Mouse (Mus musculus) common myeloid progenitor, adult 5-6 weeks (primary cell): Measurements from ENCODE around the gene Spocd1. TPM values are rescaled to one million over a fixed set of nuclear protein-coding genes. Genes with fewer than 3 reads are reported as not detected.

Experiments used
- ATAC-seq: replicated peaks from 2 replicates; pipeline ENCODE4 v1.8.0; 2016; ENCODE audit warnings: low read depth, mild to moderate bottlenecking, moderate TSS enrichment, inconsistent platforms; ENCODE audit not compliant: poor library complexity, severe bottlenecking
- total RNA-seq: library from RNA; stranded (forward); fragments of 200-1000, 187-1606 nt; gene quantifications from 2 replicates; pipeline ENCODE4 v1.2.3, GENCODE M21; 2017

The Spocd1 gene
- total RNA-seq, 1 experiment from 2014 or later: 0.05 TPM

DNA sequence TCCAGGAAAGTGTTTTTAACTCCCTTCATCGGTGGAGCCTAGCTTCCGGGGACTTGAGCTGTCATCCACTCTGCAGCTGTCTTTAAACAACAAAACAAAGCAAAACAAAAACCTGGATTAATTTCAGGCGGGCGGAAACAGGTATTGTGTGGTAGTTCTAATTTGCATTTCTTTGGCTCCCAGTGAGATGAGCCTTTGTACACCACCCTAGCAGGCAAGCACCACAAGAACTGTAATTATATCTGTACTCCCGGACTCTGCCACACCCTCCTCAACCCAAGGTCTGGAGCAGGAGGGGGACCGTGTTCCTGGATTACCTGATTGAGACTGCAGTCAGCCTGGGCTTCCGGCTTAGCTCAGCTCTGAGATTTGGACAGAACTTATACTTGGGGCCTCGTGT lies 41.1 kb downstream of the Spocd1 start:
- no peak for ATAC-seq

DNA sequence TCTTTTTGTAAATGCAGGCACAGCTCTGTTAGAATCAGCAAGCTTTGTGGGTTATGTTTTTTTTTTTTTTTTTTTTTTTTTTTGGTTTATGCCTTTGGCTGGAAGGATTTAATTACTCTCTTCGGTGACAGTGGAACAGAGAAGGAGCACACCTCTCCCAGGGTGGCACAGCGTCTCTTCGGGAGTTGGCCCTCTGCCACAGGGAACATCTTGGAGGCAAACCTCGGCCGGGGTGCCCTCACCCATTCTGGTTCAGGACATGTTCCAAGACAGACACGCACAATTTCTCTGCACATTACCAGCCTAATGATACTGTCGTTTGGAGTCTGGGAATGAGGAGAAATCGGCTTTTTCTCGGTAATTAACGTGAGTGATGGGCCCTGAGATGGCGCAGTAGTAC lies 41.8 kb downstream of the Spocd1 start:
- no peak for ATAC-seq

DNA sequence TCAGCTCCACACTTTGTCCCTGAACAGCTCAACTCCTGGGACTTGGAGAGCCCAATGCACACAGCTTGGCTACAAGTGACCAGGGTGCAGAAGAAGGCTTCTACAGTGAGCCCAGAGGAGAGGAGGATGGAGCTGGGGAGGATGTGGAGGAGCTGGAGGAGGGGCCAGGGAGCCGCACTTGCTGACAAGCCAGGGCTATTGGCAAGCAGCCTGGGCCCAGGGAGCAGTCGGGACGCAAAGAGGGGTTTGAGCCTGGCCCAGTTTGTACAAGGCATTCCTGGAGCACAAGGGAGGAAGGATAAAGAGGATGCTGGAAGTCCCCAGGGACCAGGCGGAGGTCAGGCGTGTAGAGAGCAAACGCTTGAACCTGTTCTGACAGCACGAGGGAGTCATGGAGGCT lies 42.9 kb downstream of the Spocd1 start:
- ATAC-seq: no peak

DNA sequence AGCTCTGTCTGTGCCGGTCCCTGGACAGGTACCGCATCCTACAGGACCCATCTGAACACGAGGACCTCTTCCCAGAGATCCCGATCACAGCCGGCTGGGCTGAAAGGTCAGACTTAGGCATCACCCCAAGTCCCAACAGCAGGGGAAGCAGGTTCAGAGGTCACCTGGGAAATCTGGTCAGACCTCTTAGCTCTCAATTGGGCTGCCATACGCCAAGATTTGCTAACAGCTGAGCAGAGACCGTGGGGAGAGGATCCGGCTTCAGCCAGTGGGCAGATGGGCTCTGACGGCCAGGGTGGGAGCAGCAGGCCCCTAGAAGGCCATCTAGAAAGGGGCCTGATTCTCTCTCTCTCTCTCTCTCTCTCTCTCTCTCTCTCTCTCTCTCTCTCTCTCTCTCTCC lies 45.2 kb downstream of the Spocd1 start:
- no peak for ATAC-seq

DNA sequence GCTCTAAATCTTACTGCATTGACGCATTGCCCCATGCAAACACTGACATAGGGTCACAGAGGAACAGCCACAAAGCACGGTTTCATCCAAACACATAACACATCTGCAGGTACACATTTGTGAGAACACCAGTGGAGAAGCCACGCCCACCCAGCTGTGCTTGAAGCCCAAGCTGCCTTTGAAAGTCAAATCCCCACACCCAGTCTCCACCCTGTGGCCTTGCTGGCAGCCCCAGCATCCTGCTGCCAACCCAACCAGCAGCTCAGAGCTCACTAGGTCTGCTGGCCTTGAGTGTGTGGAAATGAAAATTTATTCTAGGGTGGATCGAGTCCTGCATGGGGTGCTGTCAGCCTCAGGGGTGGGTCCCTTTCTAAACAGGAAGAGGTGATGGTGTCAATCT lies 48.2 kb downstream of the Spocd1 start:
- ATAC-seq: no peak

DNA sequence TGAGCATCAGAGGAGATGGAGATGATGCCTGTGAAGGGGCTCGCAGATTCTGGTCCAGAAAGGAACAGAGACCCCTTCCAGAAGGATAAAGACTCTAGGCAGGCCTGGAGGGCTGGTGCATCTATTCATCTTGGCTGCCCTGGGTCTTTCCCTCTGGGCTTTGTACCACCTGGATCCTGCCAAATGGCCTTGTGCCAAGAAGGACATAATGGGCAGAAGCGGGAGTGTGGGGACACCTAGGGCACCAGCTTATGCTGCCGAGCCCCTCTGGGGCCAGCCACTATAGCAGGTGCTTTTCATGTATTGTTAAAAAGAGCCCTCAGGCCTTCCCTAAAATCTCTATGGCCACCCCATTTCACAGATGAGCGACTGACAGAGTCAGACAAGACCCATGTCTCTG lies 49.2 kb downstream of the Spocd1 start:
- ATAC-seq: no peak

DNA sequence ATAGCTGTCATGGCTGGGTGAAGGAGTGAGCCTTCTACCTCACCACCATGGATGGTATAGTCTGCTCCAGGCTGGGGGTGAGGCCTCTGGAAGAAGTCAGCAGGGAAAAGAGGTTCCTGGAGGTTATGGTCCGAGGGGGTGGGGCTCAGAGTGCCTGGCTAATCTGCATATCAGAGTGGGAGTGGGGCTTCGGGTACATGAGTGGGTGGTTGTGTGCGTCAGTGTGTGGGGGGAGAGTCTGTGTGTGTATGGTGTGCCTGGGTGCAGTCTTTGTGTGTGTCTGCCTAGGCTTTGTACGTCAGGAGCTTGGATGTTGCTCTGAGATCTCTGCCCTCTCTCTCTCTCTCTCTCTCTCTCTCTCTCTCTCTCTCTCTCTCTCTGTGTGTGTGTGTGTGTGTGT lies 49.9 kb downstream of the Spocd1 start:
- ATAC-seq: no peak

DNA sequence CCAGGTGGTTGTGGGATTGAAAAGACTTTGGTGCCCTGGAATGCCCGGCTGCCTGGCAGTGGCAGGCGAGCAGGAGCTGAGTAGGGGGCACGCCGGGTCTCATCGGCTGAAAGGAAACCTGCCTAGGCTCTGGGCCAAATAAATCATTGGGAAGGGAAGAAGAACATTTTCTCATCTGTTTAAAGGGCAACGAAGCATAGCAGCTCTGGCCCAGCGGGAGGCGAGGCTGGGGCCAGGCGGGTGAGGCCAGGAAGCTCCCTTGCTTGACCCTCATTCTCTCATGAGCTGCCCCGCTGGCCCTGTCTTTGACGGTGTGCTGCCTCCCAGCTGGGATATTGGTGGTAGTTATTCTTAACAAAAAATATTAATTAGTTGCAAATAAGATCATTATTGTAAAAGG lies 52.6 kb downstream of the Spocd1 start:
- no peak for ATAC-seq

DNA sequence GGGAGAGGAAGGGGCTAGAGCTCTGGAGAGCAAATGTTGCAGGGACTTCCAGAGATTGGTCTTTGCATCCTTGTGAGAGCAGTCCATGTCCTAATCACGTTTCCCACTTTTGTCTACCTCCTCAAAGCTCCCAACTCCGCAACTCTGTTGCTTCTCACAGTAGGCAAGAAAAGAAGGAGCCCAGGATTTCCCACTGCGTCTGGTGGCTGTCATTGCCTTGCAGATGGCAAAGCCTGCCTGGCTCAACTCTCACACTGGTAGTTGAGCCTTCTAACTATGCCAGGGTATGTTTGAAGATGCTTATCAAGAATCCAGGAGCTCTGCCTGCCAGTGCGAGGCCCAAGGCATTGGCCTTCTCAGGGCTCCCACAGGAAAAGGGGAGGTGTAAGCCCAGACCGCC lies 54.0 kb downstream of the Spocd1 start:
- no peak for ATAC-seq

DNA sequence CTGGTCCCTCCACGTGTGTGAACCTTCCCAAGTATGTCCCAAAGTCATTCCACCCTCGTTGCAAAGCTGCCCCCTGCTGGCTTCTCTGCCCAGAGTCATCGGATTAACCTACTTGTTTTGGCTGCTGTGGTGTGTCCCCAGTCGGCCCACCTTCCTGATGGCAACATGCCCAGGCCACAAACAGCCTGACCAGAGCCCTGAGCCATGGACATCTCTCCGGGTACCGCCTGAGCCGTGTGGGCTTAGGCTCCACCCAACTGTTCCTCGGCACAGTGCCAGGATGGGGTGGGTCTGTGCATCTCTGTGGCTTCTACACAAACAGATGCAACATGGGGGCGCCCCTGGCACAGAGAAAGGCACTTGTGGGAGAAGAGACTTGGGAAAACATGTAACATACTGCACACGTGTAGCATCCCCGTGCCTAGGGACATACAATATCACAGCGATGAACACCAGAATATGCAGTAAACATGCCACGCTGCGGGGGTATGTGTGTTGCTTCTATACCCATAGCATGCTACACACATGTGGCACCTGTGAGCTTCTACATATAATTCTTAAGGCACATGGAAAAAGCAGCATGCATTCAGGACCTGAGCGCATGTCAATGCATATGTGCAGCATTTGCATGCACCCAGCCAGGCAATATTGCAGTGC lies 54.8 kb downstream of the Spocd1 start:
- peak; percentile 26; the same call in 1 of the 2 replicates for ATAC-seq

DNA sequence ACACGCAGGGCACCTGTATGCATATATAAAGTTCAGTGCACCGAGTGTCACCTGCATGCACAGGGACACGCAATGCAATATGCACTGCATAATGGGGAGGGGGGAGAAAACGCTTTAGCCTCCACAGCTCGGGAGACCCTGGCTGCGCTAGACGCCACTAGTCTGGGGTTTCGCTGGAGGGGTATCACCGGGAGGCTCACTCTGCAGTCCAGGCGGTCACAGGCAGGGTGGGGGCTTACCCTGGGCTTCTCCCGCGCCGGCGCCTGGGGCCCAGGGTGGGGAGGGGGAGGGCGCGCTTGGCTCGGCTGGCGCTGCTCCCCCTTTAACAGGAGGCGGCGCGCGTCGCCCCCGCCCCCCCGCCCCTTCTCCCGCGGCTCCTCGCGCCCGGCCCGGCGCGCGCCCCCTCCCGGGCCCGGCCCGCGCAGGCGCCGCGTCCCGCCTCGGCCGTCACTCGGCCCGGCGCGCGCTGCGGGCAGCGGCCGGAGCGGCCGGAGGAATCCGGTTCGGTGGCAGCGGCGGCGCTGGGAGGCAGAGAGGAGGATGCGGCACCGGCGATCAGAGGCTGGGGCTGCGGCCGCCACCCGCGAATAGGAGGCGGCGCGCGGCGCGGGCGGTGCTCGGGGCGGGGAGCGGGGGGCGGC lies 55.5 kb downstream of the Spocd1 start, which contains the start of gene Adgrb2:
Gene Adgrb2, plus strand, starts transcription at position 450 of the 641 bp plus-strand sequence.
- ATAC-seq: no peak

DNA sequence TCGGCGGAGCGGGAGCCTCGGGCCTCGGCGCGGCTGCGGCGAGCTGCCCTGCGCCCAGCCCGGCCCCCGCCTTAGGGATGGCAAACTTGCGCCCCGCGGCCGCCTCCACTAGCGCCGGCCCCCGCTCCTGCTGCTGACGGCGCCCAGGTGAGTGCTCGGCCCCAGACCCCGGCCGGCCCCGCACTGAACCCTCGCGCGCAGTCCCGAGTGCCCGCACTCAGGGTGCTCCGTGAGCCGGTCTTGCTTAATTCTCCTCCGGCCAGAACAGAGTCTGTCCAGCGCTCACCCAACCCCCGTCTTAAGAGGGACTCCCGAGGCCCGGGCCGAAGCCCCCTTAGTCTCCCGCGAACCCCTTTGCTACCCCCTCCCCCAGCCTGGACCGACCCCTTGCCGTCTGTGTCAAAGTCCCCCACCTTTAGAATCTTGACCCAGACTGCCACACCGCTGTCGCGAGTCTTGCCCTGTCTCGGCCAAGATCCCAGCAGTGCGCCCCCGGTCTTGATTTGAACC lies 56.2 kb downstream of the Spocd1 start:
- no peak for ATAC-seq

DNA sequence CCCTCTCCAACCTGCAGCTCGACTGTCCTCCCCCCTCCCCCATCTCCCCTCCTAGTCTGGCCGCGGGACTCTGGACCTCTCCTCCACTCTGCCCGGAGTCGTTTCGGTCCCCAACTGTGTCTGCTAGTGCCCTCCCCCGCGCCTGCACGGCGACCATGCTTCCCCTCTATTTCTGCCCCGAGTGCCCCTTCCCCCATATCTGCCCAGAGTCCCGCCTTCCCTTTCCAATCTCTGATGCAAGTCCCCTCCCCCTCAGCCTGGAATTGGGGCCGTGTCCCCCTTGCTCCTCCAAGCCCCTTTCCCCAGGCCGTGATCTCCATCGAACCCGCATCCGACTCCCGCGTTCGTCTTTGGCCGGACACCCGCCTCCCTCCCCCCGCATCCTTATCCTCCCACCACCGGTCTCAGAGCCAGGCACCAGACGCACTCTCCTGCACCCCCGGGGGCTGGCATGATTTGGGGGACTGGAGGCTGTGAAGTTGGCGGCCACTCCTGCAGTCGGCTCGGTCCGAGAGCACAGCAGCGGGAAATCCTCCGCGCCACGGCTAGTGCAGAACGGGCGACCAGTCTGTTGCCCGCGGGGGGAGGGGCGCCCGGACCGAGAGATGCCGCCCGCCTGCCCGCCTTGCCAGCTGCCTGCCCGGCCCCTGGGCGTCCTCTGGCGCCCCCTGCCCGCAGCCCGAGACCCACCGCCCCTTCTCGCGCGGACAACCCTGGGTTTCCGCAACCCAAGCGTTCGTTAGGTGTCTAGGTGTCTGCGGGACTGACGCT lies 56.8 kb downstream of the Spocd1 start:
- ATAC-seq: no peak; the same call in 1 of the 2 replicates

DNA sequence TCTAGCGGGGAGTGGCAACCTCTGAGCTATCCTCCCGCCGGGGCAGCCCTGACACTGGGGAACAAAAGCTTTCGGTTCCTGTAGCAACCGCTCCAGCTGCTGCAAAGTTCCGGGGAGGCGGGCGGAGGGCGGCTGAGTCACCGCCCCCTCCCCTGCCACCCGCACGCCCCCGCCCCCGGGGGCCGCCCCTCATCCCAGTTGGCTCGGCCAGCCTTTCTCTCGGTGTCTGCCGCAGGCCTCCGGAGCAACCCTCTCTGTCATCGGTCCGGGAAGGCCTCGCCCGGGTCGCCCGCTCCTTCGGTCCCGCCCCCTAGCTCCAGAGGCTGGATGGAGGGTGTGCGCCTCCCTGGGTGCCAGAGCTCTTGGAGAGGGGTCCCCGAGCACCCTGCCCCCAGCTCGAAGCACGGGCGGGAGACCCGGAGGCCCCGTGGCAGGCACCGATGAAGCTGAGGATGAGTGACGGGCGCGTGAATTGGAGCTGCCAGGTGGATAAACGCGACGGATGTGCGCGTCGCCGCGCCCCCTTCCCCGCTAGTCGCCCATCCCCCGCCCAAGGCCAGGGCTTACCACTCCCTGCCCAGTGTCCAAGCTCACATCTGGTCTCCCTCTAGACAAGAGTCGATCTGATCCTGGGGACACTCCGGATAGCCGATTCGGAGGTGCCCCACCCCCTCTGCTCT lies 58.9 kb downstream of the Spocd1 start:
- peak; percentile 54 for ATAC-seq

DNA sequence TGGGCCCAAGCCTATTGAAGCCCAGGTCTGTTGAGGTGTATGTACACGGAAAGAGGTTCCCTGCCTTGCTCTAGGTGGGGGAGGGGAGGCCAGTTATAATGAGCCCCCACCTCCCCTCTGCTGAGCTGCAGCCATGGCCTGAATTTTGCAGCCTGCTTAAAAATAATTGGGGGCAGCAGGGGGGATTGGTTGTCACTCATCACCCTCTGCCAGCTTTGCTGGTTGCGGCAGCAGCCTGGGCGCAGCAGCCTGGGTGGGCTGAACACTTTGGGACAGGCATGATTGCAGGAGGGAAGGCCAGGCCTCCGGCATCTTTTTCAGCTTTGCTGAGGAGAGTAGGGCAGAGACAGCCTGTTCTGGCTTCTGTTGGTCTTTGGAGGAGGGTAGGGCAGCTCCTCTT lies 60.9 kb downstream of the Spocd1 start:
- ATAC-seq: no peak

DNA sequence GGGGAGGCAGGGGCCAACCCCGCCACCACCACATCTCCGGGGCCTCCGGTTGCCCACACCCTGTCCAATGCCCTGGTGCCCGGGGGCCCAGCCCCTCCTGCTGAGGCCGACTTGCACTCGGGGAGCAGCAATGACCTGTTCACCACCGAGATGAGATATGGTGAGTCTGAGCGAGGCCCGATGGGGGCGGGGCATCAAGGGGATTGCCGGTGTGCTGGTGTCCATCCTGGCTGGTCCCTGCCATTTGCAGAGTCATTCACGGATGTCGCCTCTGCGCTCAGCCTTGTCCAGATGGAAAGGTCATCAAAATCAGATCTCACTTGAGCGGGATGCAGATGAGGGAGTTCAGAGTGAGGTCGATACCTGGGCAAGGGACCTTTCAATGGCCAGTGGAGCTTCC lies 63.7 kb downstream of the Spocd1 start:
- ATAC-seq: no peak

DNA sequence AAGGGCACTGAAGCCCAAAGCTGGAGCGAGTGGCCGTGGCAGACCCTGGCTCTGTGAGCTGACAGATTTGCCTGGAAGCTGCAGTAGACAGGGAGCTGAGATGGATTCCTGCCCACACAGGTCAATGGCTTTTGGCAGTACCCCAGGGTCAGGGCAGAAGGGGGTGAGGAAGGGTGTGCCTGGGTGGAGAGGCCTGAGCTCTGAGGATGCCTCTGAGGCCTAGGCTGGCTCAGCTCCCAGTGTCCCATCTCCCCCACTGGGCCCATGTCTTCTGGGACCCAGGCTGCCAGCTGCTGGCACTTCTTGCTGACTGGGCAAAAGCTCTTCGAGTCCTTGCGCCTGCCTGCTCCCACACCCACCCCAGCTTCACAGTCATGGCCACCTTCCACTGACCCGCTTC lies 64.2 kb downstream of the Spocd1 start:
- no peak for ATAC-seq

DNA sequence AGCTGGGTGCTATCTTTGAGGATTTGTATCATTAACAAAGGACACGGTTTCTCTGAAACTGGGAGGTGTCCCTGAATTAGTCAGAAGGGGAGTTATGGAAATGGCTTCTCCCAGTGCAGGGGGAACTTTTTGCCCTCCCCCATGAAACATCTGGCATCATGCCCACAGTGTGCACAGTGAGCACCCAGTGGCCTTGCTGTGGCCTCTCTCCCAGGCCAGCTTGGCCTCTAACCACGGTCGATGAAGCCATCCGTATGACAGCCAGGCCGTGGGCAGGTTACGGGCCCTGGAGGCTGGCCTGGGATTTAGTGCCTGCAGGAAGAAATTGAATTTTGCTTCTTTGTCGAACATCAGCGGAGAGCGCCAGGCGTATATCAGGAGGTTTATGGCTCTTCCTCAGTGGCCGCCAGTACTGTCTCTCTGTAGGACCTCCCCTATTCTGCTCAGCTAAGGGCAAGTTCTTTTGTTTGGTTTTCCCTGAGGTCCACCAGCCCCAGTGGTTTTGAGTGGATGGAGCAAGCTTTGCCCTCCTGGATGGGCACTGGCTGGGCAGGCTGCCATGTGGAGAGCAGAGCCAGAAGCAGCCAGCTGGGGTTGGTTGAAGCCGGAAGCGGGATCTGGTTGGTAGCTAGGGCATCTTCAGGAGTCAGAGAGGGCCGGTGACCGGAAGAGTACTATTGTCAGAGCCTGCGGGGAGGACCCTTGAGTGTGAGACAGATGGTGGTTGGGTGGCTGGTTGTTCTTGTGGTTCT lies 65.1 kb downstream of the Spocd1 start:
- ATAC-seq: no peak

DNA sequence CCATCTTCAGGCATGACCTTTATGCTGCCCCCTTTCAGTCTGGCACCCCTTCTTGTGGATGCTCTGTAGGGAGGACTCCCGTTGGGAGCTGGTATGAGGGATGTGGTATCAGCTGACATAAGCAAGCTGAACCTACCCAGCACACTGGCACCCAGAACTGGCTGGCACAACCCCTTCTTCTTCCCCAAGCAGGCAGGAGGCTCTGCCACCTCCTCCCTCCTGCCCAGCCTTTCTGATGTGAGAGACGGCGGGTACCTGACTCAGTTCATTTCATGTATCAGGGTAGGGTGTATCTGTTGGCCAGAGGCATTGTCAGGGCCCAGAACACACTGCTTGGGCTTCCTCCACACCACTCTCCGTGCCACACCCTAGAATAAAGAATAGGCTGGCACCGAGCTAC lies 65.7 kb downstream of the Spocd1 start:
- ATAC-seq: no peak

DNA sequence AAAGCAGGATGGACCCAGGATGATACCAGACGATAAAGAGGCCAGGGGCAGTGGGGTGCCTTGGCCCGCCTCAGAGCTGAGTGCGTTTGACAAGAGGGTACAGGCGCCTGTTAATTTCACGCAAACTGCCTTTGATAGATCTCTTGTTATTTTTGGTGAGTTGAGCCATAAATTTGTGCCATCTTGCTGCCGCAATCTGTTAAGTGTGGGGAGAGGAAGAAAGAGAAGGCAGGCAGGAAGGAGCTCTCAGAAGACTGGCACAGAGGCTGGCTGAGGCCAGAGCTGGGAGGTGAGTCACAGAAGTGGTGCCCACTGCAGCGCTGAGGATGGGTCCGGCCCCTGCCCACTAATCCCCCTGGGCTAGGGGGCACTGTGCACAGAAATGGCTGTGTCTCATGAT lies 66.2 kb downstream of the Spocd1 start:
- no peak for ATAC-seq
